Mouse (Mus musculus) brain, embryonic 14.5 days (tissue): ENCODE data around the gene Hipk4.

Experiments used
- CTCF ChIP-seq: fragments of 200-500 bp; IDR thresholded peaks from 2 replicates; pipeline ENCODE4 v1.5.1; 2012; ENCODE audit warnings: inconsistent platforms, mild to moderate bottlenecking, moderate library complexity, borderline replicate concordance; ENCODE audit not compliant: insufficient read depth, insufficient read length; ENCODE audit errors: extremely low read depth
- POLR2A ChIP-seq: fragments of 200-500 bp; IDR thresholded peaks from 2 replicates; pipeline ENCODE4 v1.6.1; 2012; ENCODE audit warnings: mild to moderate bottlenecking, inconsistent platforms, borderline replicate concordance; ENCODE audit not compliant: poor library complexity, insufficient read depth, insufficient read length, severe bottlenecking; ENCODE audit errors: extremely low read depth

DNA sequence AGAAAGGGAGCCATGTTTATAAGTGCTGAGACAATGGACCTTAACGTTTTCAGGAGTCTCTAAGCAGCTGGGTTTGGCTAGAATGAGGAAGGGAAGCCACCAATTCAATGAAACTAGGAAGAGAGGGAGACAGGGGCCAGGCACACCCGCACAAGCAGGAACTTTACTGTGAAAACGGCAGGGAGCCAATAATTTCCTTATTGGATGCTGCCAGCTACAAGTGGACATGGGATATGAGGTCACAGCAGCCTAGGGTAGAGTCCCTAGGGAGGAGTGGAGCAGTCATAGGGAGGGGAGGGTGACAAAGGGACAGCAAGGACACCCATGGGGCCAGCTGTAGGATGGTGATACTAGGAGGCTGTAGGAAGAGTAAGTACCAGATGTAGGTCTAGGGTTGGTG lies 30.0 kb upstream of the Hipk4 start:
- TF ChIP-seq CTCF (no peak), POLR2A (no peak)
